34 mouse cellular contexts compared by ENCODE assay signal in genomic region chr9:49410621-49411020, GRCm38 (mm10). TPM values are rescaled to one million over a fixed set of nuclear protein-coding genes. Genes with fewer than 3 reads are reported as not detected.
DNase-seq lines count a peak whose midpoint lies in the region; ATAC-seq and TF ChIP-seq lines count a peak whose summit lies in the region.
"Had no signal": no experiment of that assay in that cellular context is flagged by ENCODE, and none has a peak within 500 bp of the region (broad histone marks: within the 10 kb centered on the region; RNA-seq: fewer than 3 reads in every experiment).

No protein-coding gene starts in this region.

- H3K4me2 ChIP-seq in intestine, postnatal 0 days (replicated peaks; ENCODE audit: low read depth), result no peak overlapping the region
- H3K4me2 ChIP-seq: forebrain, embryonic 13.5 days; heart, embryonic 13.5 days; hindbrain, embryonic 14.5 days had no signal

- no peaks in the 10 kb centered on the region for H3K27me3 ChIP-seq in intestine, postnatal 0 days (replicated peaks; ENCODE audit: control insufficient read depth, insufficient read depth, low read length)
- H3K27me3 ChIP-seq: forebrain, embryonic 13.5 days had no signal

- H3K9ac ChIP-seq in intestine, postnatal 0 days (ENCODE audit: low read depth, low read length), result no peak overlapping the region
- H3K9ac ChIP-seq: forebrain, embryonic 13.5 days; heart, embryonic 13.5 days; hindbrain, embryonic 14.5 days had no signal

- ATAC-seq in intestine, postnatal 0 days, result no peak
- ATAC-seq: forebrain, embryonic 13.5 days; forebrain, embryonic 16.5 days; hindbrain, postnatal 0 days; inflammation-experienced regulatory T-cells, adult 6 months; intestine, embryonic 16.5 days had no signal

- no peak for TF ChIP-seq CTCF in intestine, postnatal 0 days (IDR thresholded peaks at IDR 0.05; ENCODE audit: low read depth)

- no peaks in the 10 kb centered on the region for H3K4me1 ChIP-seq in intestine, postnatal 0 days (replicated peaks; ENCODE audit: control insufficient read depth, insufficient read depth, low read length)
- H3K4me1 ChIP-seq: heart, embryonic 10.5 days; heart, embryonic 13.5 days had no signal

- H3K27ac ChIP-seq in intestine, postnatal 0 days (ENCODE audit: low read depth, low read length), result no peak overlapping the region
- H3K27ac ChIP-seq: forebrain, embryonic 10.5 days; forebrain, embryonic 13.5 days; heart, adult 2 months; heart, embryonic 10.5 days; heart, embryonic 13.5 days; hindbrain, embryonic 14.5 days; hindbrain, postnatal 0 days had no signal

- H3K4me3 ChIP-seq in intestine, postnatal 0 days (ENCODE audit: low read depth, low read length), result no peak overlapping the region
- H3K4me3 ChIP-seq: forebrain, embryonic 10.5 days; forebrain, embryonic 13.5 days; heart, adult 2 months; heart, embryonic 10.5 days; heart, embryonic 13.5 days had no signal

- no peaks in the 10 kb centered on the region for H3K9me3 ChIP-seq in intestine, postnatal 0 days (ENCODE audit: control insufficient read depth)
- H3K9me3 ChIP-seq: forebrain, embryonic 10.5 days; forebrain, embryonic 13.5 days; heart, embryonic 10.5 days; heart, embryonic 13.5 days had no signal

- H3K36me3 ChIP-seq in intestine, postnatal 0 days (ENCODE audit: control insufficient read depth, insufficient read depth), result no peaks in the 10 kb centered on the region
- H3K36me3 ChIP-seq: forebrain, embryonic 10.5 days; heart, embryonic 10.5 days; heart, embryonic 13.5 days had no signal

- DNase-seq in adrenal gland, adult 2 months, result peak; percentile 44
- DNase-seq in adrenal gland, postnatal 4 days (ENCODE audit: low spot score in 2 of 2), result no peak
- peak; percentile 66 for DNase-seq in 3T3-L1 (ENCODE audit: low read depth, low spot score)
- peak; percentile 64 for DNase-seq in Muller cell, postnatal 12 days (ENCODE audit: inconsistent ontology term)
- peak; percentile 18 for DNase-seq in adrenal gland, postnatal 14 days
- no peak for DNase-seq in thymus, postnatal 36 days
- DNase-seq in ovary, postnatal 10 days (ENCODE audit: low spot score), result no peak
- DNase-seq: cerebellum, adult 11-12 months; cerebellum, adult 8-10 months; cerebellum, postnatal 10 days; cerebellum, postnatal 36 days; gastrocnemius, postnatal 10 days; gastrocnemius, postnatal 36 days; heart, adult 2 months; heart, postnatal 14 days; heart, postnatal 4 days; kidney, adult 2 months had no signal

- WGBS in intestine, postnatal 0 days, result 76% methylated on average over 5 of the region's 5 CpGs

RNA-seq across cellular contexts. Expression of gene Ankk1, which starts 16.2 kb away (rescaled TPM):
- not detected for total RNA-seq in adrenal gland, adult 2 months (2021)
- 0.06 TPM in 2 replicates for polyA plus RNA-seq in adrenal gland, adult 2 months (2012; rRNA removed)
- total RNA-seq in adrenal gland, postnatal 4 days (2021), result not detected
- total RNA-seq in adrenal gland, postnatal 14 days (2021), result not detected in 2 replicates
- not detected in 2 replicates for polyA plus RNA-seq in intestine, postnatal 0 days (2015; fragmentation: Nextera tagmentation; extraction: Ambion mirVana)
- total RNA-seq: adrenal gland, adult 18-20 months; gastrocnemius, adult 18-20 months; gastrocnemius, postnatal 10 days; gastrocnemius, postnatal 36 days; granulocyte monocyte progenitor cell, adult 5-6 weeks; heart, adult 2 months; heart, postnatal 14 days; heart, postnatal 4 days had no signal
- polyA plus RNA-seq: embryonic facial prominence, embryonic 11.5 days; embryonic facial prominence, embryonic 14.5 days; forebrain, embryonic 10.5 days; forebrain, embryonic 13.5 days; forebrain, embryonic 16.5 days; heart, adult 2 months; heart, embryonic 13.5 days; heart, embryonic 16.5 days; hindbrain, embryonic 11.5 days; hindbrain, embryonic 14.5 days; hindbrain, postnatal 0 days; inflammation-experienced regulatory T-cells, adult 6 months; intestine, embryonic 16.5 days; kidney, adult 2 months had no signal

Comparison
In these comparisons a context has a peak if more than half of its experiments do, and no peak if none do; other contexts are left out.
1. DNase-seq: peak in adrenal gland, adult 2 months (single experiment), 3T3-L1 (single experiment), Muller cell, postnatal 12 days (single experiment) and adrenal gland, postnatal 14 days (single experiment); none in adrenal gland, postnatal 4 days (0 of 2), thymus, postnatal 36 days (0 of 2) and ovary, postnatal 10 days (single experiment).